Mouse (Mus musculus) limb, embryonic 10.5 days (tissue): Measurements from ENCODE around the gene Scfd2. TPM values are rescaled to one million over a fixed set of nuclear protein-coding genes. Genes with fewer than 3 reads are reported as not detected.

Source experiments
- DNase-seq: peaks from one replicate; pipeline ENCODE4 v3.0.0-alpha.2; 2017; ENCODE audit warnings: low spot score
- H3K27ac ChIP-seq: fragments of 300-500 bp; sonication (generic); 2 replicates; pipeline ENCODE4 v1.5.1; 2016; ENCODE audit warnings: mild to moderate bottlenecking
- H3K27me3 ChIP-seq: fragments of 300-500 bp; sonication (generic); 2 replicates; pipeline ENCODE4 v1.6.1; 2016; ENCODE audit warnings: low read depth, mild to moderate bottlenecking; ENCODE audit not compliant: poor library complexity, severe bottlenecking
- H3K36me3 ChIP-seq: fragments of 300-500 bp; sonication (generic); 2 replicates; pipeline ENCODE4 v1.6.1; 2016; ENCODE audit warnings: mild to moderate bottlenecking, moderate library complexity
- H3K4me1 ChIP-seq: fragments of 300-500 bp; sonication (generic); 2 replicates; pipeline ENCODE4 v1.6.1; 2016
- H3K4me3 ChIP-seq: fragments of 300-500 bp; sonication (generic); 2 replicates; pipeline ENCODE4 v1.5.1; 2016; ENCODE audit warnings: mild to moderate bottlenecking, moderate library complexity
- H3K9me3 ChIP-seq: fragments of 300-500 bp; sonication (generic); replicated peaks from 2 replicates; pipeline ENCODE4 v1.6.1; 2016; ENCODE audit warnings: mild to moderate bottlenecking
- WGBS: fragments of 180-500 bp; shearing (Covaris S2); methylation state at CpG from one replicate; pipeline ENCODE4 v1.1.7; 2016; 5-methylcytosine and 5-hydroxymethylcytosine counted together
- polyA plus RNA-seq: library from polyadenylated mRNA; unstranded; fragments of >200 nt; fragmentation: Nextera tagmentation; extraction: Ambion mirVana; gene quantifications from 2 replicates; pipeline ENCODE4 v1.2.1, GENCODE M21; 2016

Scfd2 gene
- polyA plus RNA-seq, 1 experiment from 2014 or later: 18.1 TPM

- WGBS: 53% methylated on average over 6 of the region's 6 CpGs
Measured at GRCm38 (mm10) chr5:74314501-74314900, 217.1 kb downstream of the Scfd2 start.

GRCm38 (mm10) chr5:74313542-74313941 is 218.0 kb downstream of the Scfd2 start:
- Histone ChIP-seq H3K36me3 (no peaks in the 10 kb centered on the region), H3K4me1 (peaks cover 46% of the 10 kb centered on the region), H3K27me3 (no peaks in the 10 kb centered on the region), H3K9me3 (no peaks in the 10 kb centered on the region), H3K4me3 (no peak overlapping the region), H3K27ac (peak overlapping the region; percentile 26; the same call in 1 of the 2 replicates)
- WGBS: 94% methylated on average over 7 of the region's 7 CpGs
- no peak for DNase-seq

More at GRCm38 (mm10) chr5:74314501-74314900, 217.1 kb downstream of the Scfd2 start:
- DNase-seq: no peak
- Histone ChIP-seq H3K9me3 (no peaks in the 10 kb centered on the region), H3K36me3 (no peaks in the 10 kb centered on the region), H3K4me1 (peaks cover 46% of the 10 kb centered on the region), H3K27me3 (no peaks in the 10 kb centered on the region), H3K4me3 (no peak overlapping the region), H3K27ac (peak overlapping the region; percentile 4; the same call in 1 of the 2 replicates)

- WGBS: 69% methylated on average over 6 of the region's 6 CpGs
- Histone ChIP-seq H3K9me3 (no peaks in the 10 kb centered on the region), H3K27ac (peak overlapping the region; percentile 72), H3K4me1 (peaks cover 56% of the 10 kb centered on the region), H3K36me3 (no peaks in the 10 kb centered on the region), H3K4me3 (no peak overlapping the region), H3K27me3 (no peaks in the 10 kb centered on the region)
- DNase-seq: no peak
Measured at GRCm38 (mm10) chr5:74311865-74312264, 219.7 kb downstream of the Scfd2 start.

- DNase-seq: peak; percentile 72
- H3K36me3 ChIP-seq: no peaks in the 10 kb centered on the region
- peak overlapping the region; percentile 72; the same call in 1 of the 2 replicates for H3K27ac ChIP-seq
- no peaks in the 10 kb centered on the region for H3K27me3 ChIP-seq
- 33% methylated on average over 6 of the region's 6 CpGs for WGBS
- peaks cover 55% of the 10 kb centered on the region for H3K4me1 ChIP-seq
- no peaks in the 10 kb centered on the region for H3K9me3 ChIP-seq
- H3K4me3 ChIP-seq: no peak overlapping the region
Measured at GRCm38 (mm10) chr5:74311200-74311825, 220.2 kb downstream of the Scfd2 start.

GRCm38 (mm10) chr5:74310101-74310500 is 221.5 kb downstream of the Scfd2 start:
- Histone ChIP-seq H3K36me3 (no peaks in the 10 kb centered on the region), H3K4me3 (no peak overlapping the region), H3K4me1 (peaks cover 53% of the 10 kb centered on the region), H3K27me3 (no peaks in the 10 kb centered on the region), H3K9me3 (no peaks in the 10 kb centered on the region), H3K27ac (no peak overlapping the region)
- WGBS: 90% methylated on average over 5 of the region's 5 CpGs
- no peak for DNase-seq

GRCm38 (mm10) chr5:74307242-74307641 is 224.3 kb downstream of the Scfd2 start:
- H3K4me1 ChIP-seq: peaks cover 45% of the 10 kb centered on the region
- H3K27me3 ChIP-seq: no peaks in the 10 kb centered on the region
- peak overlapping the region; percentile 76 for H3K27ac ChIP-seq
- WGBS: 74% methylated on average over 5 of the region's 5 CpGs
- H3K4me3 ChIP-seq: no peak overlapping the region
- DNase-seq: no peak
- no peaks in the 10 kb centered on the region for H3K36me3 ChIP-seq
- H3K9me3 ChIP-seq: no peaks in the 10 kb centered on the region

- Histone ChIP-seq H3K9me3 (no peaks in the 10 kb centered on the region), H3K36me3 (no peaks in the 10 kb centered on the region), H3K27ac (peak overlapping the region; percentile 69), H3K4me3 (no peak overlapping the region), H3K4me1 (peaks cover 38% of the 10 kb centered on the region), H3K27me3 (no peaks in the 10 kb centered on the region)
- no peak for DNase-seq
- 56% methylated on average over 4 of the region's 4 CpGs for WGBS
Measured at GRCm38 (mm10) chr5:74305533-74306189, 225.9 kb downstream of the Scfd2 start.

- peaks cover 46% of the 10 kb centered on the region for H3K4me1 ChIP-seq
- H3K4me3 ChIP-seq: no peak overlapping the region
- no peaks in the 10 kb centered on the region for H3K36me3 ChIP-seq
- H3K27me3 ChIP-seq: no peaks in the 10 kb centered on the region
- 83% methylated on average over 4 of the region's 4 CpGs for WGBS
- H3K27ac ChIP-seq: peak overlapping the region; percentile 69; the same call in 1 of the 2 replicates
- no peaks in the 10 kb centered on the region for H3K9me3 ChIP-seq
- no peak for DNase-seq
Measured at GRCm38 (mm10) chr5:74304767-74305166, 226.8 kb downstream of the Scfd2 start.

GRCm38 (mm10) chr5:74302331-74302730 is 229.2 kb downstream of the Scfd2 start:
- Histone ChIP-seq H3K27ac (peak overlapping the region; percentile 37; the same call in 1 of the 2 replicates), H3K4me1 (peaks cover 47% of the 10 kb centered on the region), H3K27me3 (no peaks in the 10 kb centered on the region), H3K4me3 (no peak overlapping the region), H3K9me3 (no peaks in the 10 kb centered on the region), H3K36me3 (no peaks in the 10 kb centered on the region)
- DNase-seq: no peak
- WGBS: 76% methylated on average over 3 of the region's 3 CpGs

- H3K4me3 ChIP-seq: no peak overlapping the region
- 93% methylated on average over 2 of the region's 2 CpGs for WGBS
- H3K27me3 ChIP-seq: no peaks in the 10 kb centered on the region
- H3K27ac ChIP-seq: peak overlapping the region; percentile 66; the same call in 1 of the 2 replicates
- H3K36me3 ChIP-seq: no peaks in the 10 kb centered on the region
- H3K4me1 ChIP-seq: peaks cover 38% of the 10 kb centered on the region
- no peaks in the 10 kb centered on the region for H3K9me3 ChIP-seq
- DNase-seq: no peak
Measured at GRCm38 (mm10) chr5:74301443-74301842, 230.1 kb downstream of the Scfd2 start.

- Histone ChIP-seq H3K4me3 (no peak overlapping the region), H3K27ac (peak overlapping the region; percentile 43), H3K27me3 (no peaks in the 10 kb centered on the region), H3K4me1 (peaks cover 40% of the 10 kb centered on the region), H3K36me3 (no peaks in the 10 kb centered on the region), H3K9me3 (no peaks in the 10 kb centered on the region)
- DNase-seq: no peak
- 74% methylated on average over 5 of the region's 5 CpGs for WGBS
Measured at GRCm38 (mm10) chr5:74300931-74301330, 230.6 kb downstream of the Scfd2 start.

- Histone ChIP-seq H3K9me3 (no peaks in the 10 kb centered on the region), H3K27me3 (no peaks in the 10 kb centered on the region), H3K36me3 (no peaks in the 10 kb centered on the region), H3K4me1 (peaks cover 34% of the 10 kb centered on the region), H3K27ac (peak overlapping the region; percentile 43), H3K4me3 (no peak overlapping the region)
- no peak for DNase-seq
- 51% methylated on average over 4 of the region's 4 CpGs for WGBS
Measured at GRCm38 (mm10) chr5:74300140-74300539, 231.4 kb downstream of the Scfd2 start.

GRCm38 (mm10) chr5:74297113-74297512 is 234.4 kb downstream of the Scfd2 start:
- Histone ChIP-seq H3K27ac (0 out of 2 replicates have a peak overlapping the region, but pooled peaks have one; percentile 5), H3K9me3 (no peaks in the 10 kb centered on the region), H3K36me3 (no peaks in the 10 kb centered on the region), H3K27me3 (no peaks in the 10 kb centered on the region), H3K4me3 (no peak overlapping the region), H3K4me1 (peaks cover 29% of the 10 kb centered on the region)
- 84% methylated on average over 5 of the region's 5 CpGs for WGBS
- DNase-seq: no peak
